ENCODE assay signal across 8 mouse cellular contexts in the genomic region with DNA sequence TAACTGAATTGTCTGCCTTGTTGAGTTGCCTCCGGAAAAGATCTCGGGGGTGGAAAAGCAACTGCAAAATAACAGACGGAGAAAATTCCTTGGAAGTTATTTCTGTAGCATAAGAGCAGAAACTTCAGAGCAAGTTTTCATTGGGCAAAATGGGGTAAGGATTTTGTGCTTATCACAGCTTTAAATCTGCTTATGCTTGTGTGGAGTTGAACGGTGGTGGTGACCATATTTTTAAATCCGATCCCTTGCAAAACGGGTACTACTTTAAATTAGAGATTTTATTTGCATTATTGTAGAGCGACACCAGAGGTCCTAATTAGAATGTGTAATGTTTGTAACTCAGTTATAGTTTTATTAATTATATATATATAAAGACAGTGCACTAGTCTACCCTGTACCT. TPM values are rescaled to one million over a fixed set of nuclear protein-coding genes. Genes with fewer than 3 reads are reported as not detected.
DNase-seq lines count a peak whose midpoint lies in the region; ATAC-seq lines count a peak whose summit lies in the region.

No protein-coding gene starts in this region.

- H3K4me2 ChIP-seq in kidney, embryonic 14.5 days (replicated peaks; ENCODE audit: low read depth, low read length), result peak overlapping the region; percentile 58
- H3K4me2 ChIP-seq in intestine, embryonic 14.5 days (ENCODE audit: low read length), result peak overlapping the region; percentile 66
- H3K4me2 ChIP-seq in neural tube, embryonic 13.5 days, result peak overlapping the region; percentile 81

- no peak overlapping the region for H3K27ac ChIP-seq in kidney, embryonic 14.5 days (ENCODE audit: low read depth, low read length)
- H3K27ac ChIP-seq in intestine, embryonic 14.5 days (ENCODE audit: low read depth), result no peak overlapping the region
- no peak overlapping the region for H3K27ac ChIP-seq in neural tube, embryonic 13.5 days (replicated peaks)

- peak overlapping the region; percentile 88 for H3K4me3 ChIP-seq in kidney, embryonic 14.5 days (ENCODE audit: low read length)
- H3K4me3 ChIP-seq in intestine, embryonic 14.5 days (ENCODE audit: low read depth, low read length), result peak overlapping the region; percentile 86
- H3K4me3 ChIP-seq in neural tube, embryonic 13.5 days, result peak overlapping the region; percentile 85

- no peak for ATAC-seq in kidney, embryonic 14.5 days (ENCODE audit: low FRiP score, low TSS enrichment)
- no peak for ATAC-seq in intestine, embryonic 14.5 days (replicated peaks; ENCODE audit: low FRiP score, low TSS enrichment, low read depth)
- no peak for ATAC-seq in neural tube, embryonic 13.5 days (ENCODE audit: low read depth)
- no peak for ATAC-seq in inflammation-experienced regulatory T-cells, adult 6 months

- no peaks in the 10 kb centered on the region for H3K36me3 ChIP-seq in kidney, embryonic 14.5 days (ENCODE audit: control insufficient read depth, insufficient read depth, low read length)
- no peaks in the 10 kb centered on the region; the same call in 1 of the 2 replicates for H3K36me3 ChIP-seq in intestine, embryonic 14.5 days (ENCODE audit: control insufficient read depth, insufficient read depth, low read length)
- no peaks in the 10 kb centered on the region for H3K36me3 ChIP-seq in neural tube, embryonic 13.5 days

- H3K27me3 ChIP-seq in kidney, embryonic 14.5 days (ENCODE audit: control insufficient read depth, insufficient read depth, low read length), result no peaks in the 10 kb centered on the region
- no peaks in the 10 kb centered on the region for H3K27me3 ChIP-seq in intestine, embryonic 14.5 days (replicated peaks; ENCODE audit: control insufficient read depth, insufficient read depth, low read length)
- no peaks in the 10 kb centered on the region for H3K27me3 ChIP-seq in neural tube, embryonic 13.5 days

- peaks cover 14% of the 10 kb centered on the region; the same call in 1 of the 2 replicates for H3K4me1 ChIP-seq in kidney, embryonic 14.5 days (ENCODE audit: control insufficient read depth, insufficient read depth, low read length)
- peaks cover 20% of the 10 kb centered on the region for H3K4me1 ChIP-seq in intestine, embryonic 14.5 days (replicated peaks; ENCODE audit: control insufficient read depth, insufficient read depth, low read length)
- H3K4me1 ChIP-seq in neural tube, embryonic 13.5 days (replicated peaks), result peaks cover 48% of the 10 kb centered on the region

- no peaks in the 10 kb centered on the region for H3K9me3 ChIP-seq in kidney, embryonic 14.5 days (ENCODE audit: control insufficient read depth, low read length)
- H3K9me3 ChIP-seq in intestine, embryonic 14.5 days (ENCODE audit: control insufficient read depth, low read length), result no peaks in the 10 kb centered on the region
- no peaks in the 10 kb centered on the region for H3K9me3 ChIP-seq in neural tube, embryonic 13.5 days

- DNase-seq in kidney, postnatal 25 days, result no peak
- peak; percentile 36 for DNase-seq in brain, adult 2 months (ENCODE audit: low read depth, low spot score)
- no peak for DNase-seq in intestine, embryonic 14.5 days (ENCODE audit: low spot score)
- DNase-seq in adrenal gland, adult 8-10 months, result no peak
- DNase-seq in thymus, adult 18-20 months, result no peak

- 6% methylated on average over 7 of the region's 7 CpGs for WGBS in kidney, embryonic 14.5 days
- WGBS in intestine, embryonic 14.5 days, result 10% methylated on average over 7 of the region's 7 CpGs
- WGBS in neural tube, embryonic 13.5 days, result 10% methylated on average over 7 of the region's 7 CpGs

- peak overlapping the region; percentile 88; the same call in 1 of the 2 replicates for H3K9ac ChIP-seq in kidney, embryonic 14.5 days (ENCODE audit: low read depth, low read length)
- peak overlapping the region; percentile 90 for H3K9ac ChIP-seq in intestine, embryonic 14.5 days (ENCODE audit: low read length)
- peak overlapping the region; percentile 93 for H3K9ac ChIP-seq in neural tube, embryonic 13.5 days

RNA-seq across cellular contexts. Expression of a gene that starts 5.7 kb away (rescaled TPM):
- polyA plus RNA-seq in kidney, embryonic 14.5 days (2014; fragmentation: Nextera tagmentation; extraction: Ambion mirVana), result 8.6 and 8.9 TPM in 2 replicates
- 7.2 and 7.3 TPM in 2 replicates for polyA plus RNA-seq in intestine, embryonic 14.5 days (2014; fragmentation: Nextera tagmentation; extraction: Ambion mirVana)
- polyA plus RNA-seq in neural tube, embryonic 13.5 days (2015; fragmentation: Nextera tagmentation; extraction: Ambion mirVana), result 12.2 and 14.6 TPM in 2 replicates
- polyA plus RNA-seq in inflammation-experienced regulatory T-cells, adult 6 months (2017; shearing (Covaris generic)), result 1 to 10 TPM; 2.4 to 4.5 (median 4.1) TPM
- 10 to 100 TPM; 27.3 to 38.2 (median 32.2) TPM for total RNA-seq in adrenal gland, adult 8-10 months (2022)
